34 mouse cellular contexts compared by ENCODE assay signal in the genomic region with DNA sequence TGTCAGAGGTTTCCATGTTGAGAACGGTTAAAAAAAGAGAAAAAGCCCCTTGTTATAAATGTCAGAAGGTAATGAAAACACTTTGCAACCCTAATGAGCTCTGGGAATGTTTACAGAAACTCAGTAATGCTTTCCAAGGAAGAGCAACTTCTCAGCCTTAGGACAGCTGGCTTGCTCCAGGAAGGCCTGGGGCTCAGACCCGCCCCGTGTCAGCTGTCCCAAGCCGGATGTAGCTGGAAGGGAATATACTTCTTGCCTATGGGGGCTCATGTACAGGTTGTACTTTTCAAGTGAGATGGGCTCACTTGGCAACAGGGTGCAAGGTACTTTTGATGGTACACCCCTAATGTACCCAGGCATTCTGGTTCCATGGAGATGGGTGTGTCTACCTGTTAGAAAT. TPM values are rescaled to one million over a fixed set of nuclear protein-coding genes. Genes with fewer than 3 reads are reported as not detected.
"Had no signal": no experiment of that assay in that cellular context is flagged by ENCODE, and none has a peak within 500 bp of the region (broad histone marks: within the 10 kb centered on the region; RNA-seq: fewer than 3 reads in every experiment).

No protein-coding gene starts in this region.

- H3K9me3 ChIP-seq: limb, embryonic 10.5 days; limb, embryonic 12.5 days; limb, embryonic 13.5 days; limb, embryonic 15.5 days; liver, embryonic 12.5 days; liver, embryonic 13.5 days; liver, embryonic 15.5 days; lung, embryonic 15.5 days; midbrain, embryonic 10.5 days; midbrain, embryonic 12.5 days; midbrain, embryonic 13.5 days; midbrain, embryonic 15.5 days had no signal

- H3K9ac ChIP-seq: limb, embryonic 12.5 days; limb, embryonic 13.5 days; limb, embryonic 15.5 days; liver, embryonic 12.5 days; liver, embryonic 13.5 days; liver, embryonic 14.5 days; liver, embryonic 15.5 days; liver, postnatal 0 days; lung, embryonic 14.5 days; lung, embryonic 15.5 days; midbrain, embryonic 12.5 days; midbrain, embryonic 13.5 days; midbrain, embryonic 15.5 days had no signal

- ATAC-seq: liver, embryonic 12.5 days; liver, postnatal 0 days; lung, postnatal 0 days; midbrain, embryonic 13.5 days; midbrain, embryonic 15.5 days; midbrain, embryonic 16.5 days had no signal

- DNase-seq: left cerebral cortex, postnatal 4 days; liver; liver, embryonic 13.5 days; liver, postnatal 0 days; lung, adult 18-20 months; lung, adult 2 months; lung, embryonic 14.5 days; lung, postnatal 10 days; lung, postnatal 14 days; lung, postnatal 36 days; lung, postnatal 4 days; midbrain, embryonic 14.5 days had no signal

- H3K27me3 ChIP-seq: limb, embryonic 12.5 days; limb, embryonic 13.5 days; limb, embryonic 15.5 days; liver, embryonic 12.5 days; liver, embryonic 13.5 days; liver, embryonic 15.5 days; lung, embryonic 15.5 days; midbrain, embryonic 12.5 days; midbrain, embryonic 13.5 days; midbrain, embryonic 15.5 days had no signal

- H3K4me2 ChIP-seq: limb, embryonic 12.5 days; limb, embryonic 13.5 days; limb, embryonic 15.5 days; liver, embryonic 11.5 days; liver, embryonic 12.5 days; liver, embryonic 13.5 days; liver, embryonic 15.5 days; lung, embryonic 14.5 days; lung, embryonic 15.5 days; midbrain, embryonic 11.5 days; midbrain, embryonic 12.5 days; midbrain, embryonic 13.5 days; midbrain, embryonic 15.5 days had no signal

- H3K27ac ChIP-seq: limb, embryonic 10.5 days; limb, embryonic 12.5 days; limb, embryonic 13.5 days; limb, embryonic 15.5 days; liver, embryonic 12.5 days; liver, embryonic 13.5 days; liver, embryonic 14.5 days; liver, embryonic 15.5 days; lung, embryonic 15.5 days; macrophage; midbrain, embryonic 10.5 days; midbrain, embryonic 12.5 days; midbrain, embryonic 13.5 days; midbrain, embryonic 15.5 days had no signal

- H3K4me3 ChIP-seq: limb, embryonic 10.5 days; limb, embryonic 12.5 days; limb, embryonic 13.5 days; limb, embryonic 15.5 days; liver, embryonic 12.5 days; liver, embryonic 13.5 days; liver, embryonic 15.5 days; lung, embryonic 15.5 days; megakaryocyte, embryonic 14.5 days; midbrain, embryonic 10.5 days; midbrain, embryonic 12.5 days; midbrain, embryonic 13.5 days; midbrain, embryonic 15.5 days had no signal

- H3K4me1 ChIP-seq: limb, embryonic 10.5 days; limb, embryonic 12.5 days; limb, embryonic 13.5 days; limb, embryonic 15.5 days; liver, embryonic 12.5 days; liver, embryonic 13.5 days; liver, embryonic 15.5 days; lung, embryonic 15.5 days; megakaryocyte, embryonic 14.5 days; midbrain, embryonic 10.5 days; midbrain, embryonic 12.5 days; midbrain, embryonic 13.5 days; midbrain, embryonic 15.5 days had no signal

- H3K36me3 ChIP-seq: limb, embryonic 10.5 days; limb, embryonic 12.5 days; limb, embryonic 13.5 days; limb, embryonic 15.5 days; liver, embryonic 12.5 days; liver, embryonic 13.5 days; liver, embryonic 15.5 days; lung, embryonic 15.5 days; midbrain, embryonic 10.5 days; midbrain, embryonic 12.5 days; midbrain, embryonic 13.5 days; midbrain, embryonic 15.5 days had no signal

RNA-seq across cellular contexts. Expression of a gene that starts 28.4 kb away (rescaled TPM):
- total RNA-seq: megakaryocyte progenitor cell, adult 5-6 weeks; megakaryocyte, adult 5-6 weeks; megakaryocyte-erythroid progenitor cell, adult 5-6 weeks; monocyte, adult 5-6 weeks had no signal
- polyA plus RNA-seq: macrophage had no signal
